Mouse (Mus musculus): Measurements from ENCODE around the gene Stc2. TPM values are rescaled to one million over a fixed set of nuclear protein-coding genes. Genes with fewer than 3 reads are reported as not detected.

The Stc2 gene
- 0.46 and 0.52 TPM in 2 replicates for polyA plus RNA-seq (2014; fragmentation: Nextera tagmentation; extraction: Ambion mirVana)

DNA sequence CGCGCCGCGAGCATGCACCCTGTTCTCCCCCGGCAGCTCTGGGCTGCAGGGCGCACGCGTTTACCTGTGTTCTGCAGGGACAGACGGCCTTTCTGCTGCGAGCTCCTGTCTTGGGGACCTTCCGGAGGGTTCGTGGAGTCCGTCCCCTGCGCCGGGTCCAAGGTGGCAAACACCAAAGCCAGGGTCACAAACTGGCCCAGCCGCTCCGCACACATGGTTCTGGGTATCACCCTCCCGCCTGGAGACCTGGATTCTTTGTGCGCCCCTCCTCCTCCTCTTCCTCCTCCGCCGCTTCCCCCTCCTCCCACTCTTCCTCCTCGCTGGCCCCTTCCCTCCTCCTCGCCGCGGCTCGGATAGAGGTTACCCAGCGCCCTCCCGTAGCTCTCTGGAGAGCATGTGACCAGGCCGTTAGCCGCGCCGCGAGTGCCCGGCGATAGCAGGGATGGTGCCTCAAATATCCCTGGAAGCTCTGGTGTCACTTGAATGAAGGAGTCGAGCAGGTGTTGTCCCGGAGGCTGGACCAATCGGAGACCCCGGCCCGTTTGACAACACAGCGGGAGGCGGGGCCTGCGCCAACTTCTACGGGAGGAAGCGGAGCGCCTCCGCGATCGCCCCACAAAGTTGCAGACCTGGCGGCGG, at the start of gene Stc2:
Stc2 (minus strand) TSS at position 427 of the 639 bp plus-strand sequence.
- Histone ChIP-seq H3K9ac (ENCODE audit: low read length) (peak within 1 kb of the TSS; percentile 58), H3K4me2 (peak within 1 kb of the TSS; percentile 98), H3K36me3 (ENCODE audit: control insufficient read depth, insufficient read depth, low read length) (no peaks in the 10 kb centered on the region), H3K4me3 (ENCODE audit: low read depth, low read length) (peak within 1 kb of the TSS; percentile 56), H3K27ac (ENCODE audit: low read depth, low read length) (no peak within 1 kb of the TSS), H3K9me3 (ENCODE audit: control insufficient read depth, low read length) (no peaks in the 10 kb centered on the region), H3K4me1 (ENCODE audit: control insufficient read depth, insufficient read depth, low read length) (peaks cover 18% of the 10 kb centered on the region), H3K27me3 (ENCODE audit: control insufficient read depth, insufficient read depth, low read length) (peaks cover 29% of the 10 kb centered on the region)
- peak; percentile 97 for DNase-seq (ENCODE audit: low spot score, missing footprints)
- peak; percentile 85 for ATAC-seq (ENCODE audit: low FRiP score)
- WGBS = under 1% methylated on average over 51 of the region's 51 CpGs

DNA sequence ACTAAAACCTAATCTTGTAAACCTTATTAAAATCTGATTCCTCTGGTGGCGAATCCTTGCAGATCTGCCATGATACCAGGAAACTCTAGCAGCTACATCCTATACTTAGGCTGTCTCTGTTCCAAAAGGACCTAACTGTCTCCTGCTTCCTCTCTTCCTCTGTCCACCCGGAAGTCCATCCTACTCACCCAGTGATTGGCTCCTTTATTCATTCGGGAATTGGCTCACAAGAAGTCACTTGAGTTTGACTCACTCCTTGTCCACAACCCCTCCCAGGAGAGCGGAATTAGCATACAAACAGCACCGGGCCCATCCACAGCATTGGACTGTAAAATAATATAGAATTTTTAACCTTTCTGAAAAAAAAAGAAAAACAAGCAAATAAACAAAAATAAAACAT, 47.2 kb upstream of the Stc2 start:
- ATAC-seq (ENCODE audit: low FRiP score) (no peak), DNase-seq (ENCODE audit: low spot score, missing footprints) (no peak)
- no peaks in the 10 kb centered on the region for H3K9me3 ChIP-seq (ENCODE audit: control insufficient read depth, low read length)
- H3K36me3 ChIP-seq (ENCODE audit: control insufficient read depth, insufficient read depth, low read length) = no peaks in the 10 kb centered on the region
- no peak overlapping the region for H3K4me3 ChIP-seq (ENCODE audit: low read depth, low read length)
- H3K4me1 ChIP-seq (ENCODE audit: control insufficient read depth, insufficient read depth, low read length) = no peaks in the 10 kb centered on the region
- H3K27me3 ChIP-seq (ENCODE audit: control insufficient read depth, insufficient read depth, low read length) = no peaks in the 10 kb centered on the region
- H3K9ac ChIP-seq (ENCODE audit: low read length) = no peak overlapping the region
- WGBS = 79% methylated on average over 5 of the region's 5 CpGs
- no peak overlapping the region for H3K4me2 ChIP-seq
- H3K27ac ChIP-seq (ENCODE audit: low read depth, low read length) = no peak overlapping the region

DNA sequence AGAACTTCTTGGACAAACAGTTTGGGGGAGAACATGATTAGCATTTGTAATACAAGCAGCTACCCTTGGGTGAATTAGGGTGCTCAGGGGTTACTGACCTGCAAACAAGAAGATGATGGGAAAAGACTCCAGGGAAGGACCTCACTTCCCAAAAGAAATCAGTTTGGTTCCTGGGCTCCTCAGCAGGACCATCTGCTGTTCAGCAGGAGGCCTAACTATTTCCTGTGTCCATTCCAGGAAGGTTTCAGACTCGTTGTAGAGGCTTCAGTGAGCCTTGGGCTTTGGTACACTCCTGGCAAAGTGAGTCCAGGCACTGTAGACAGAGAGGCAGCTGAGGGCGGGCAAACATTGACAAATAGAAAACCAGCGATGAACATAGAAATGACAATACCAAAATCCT, 42.5 kb upstream of the Stc2 start:
- DNase-seq (ENCODE audit: low spot score, missing footprints) (no peak), ATAC-seq (ENCODE audit: low FRiP score) (no peak)
- Histone ChIP-seq H3K9ac (ENCODE audit: low read length) (no peak overlapping the region), H3K4me2 (no peak overlapping the region), H3K9me3 (ENCODE audit: control insufficient read depth, low read length) (no peaks in the 10 kb centered on the region), H3K36me3 (ENCODE audit: control insufficient read depth, insufficient read depth, low read length) (no peaks in the 10 kb centered on the region), H3K27me3 (ENCODE audit: control insufficient read depth, insufficient read depth, low read length) (no peaks in the 10 kb centered on the region), H3K27ac (ENCODE audit: low read depth, low read length) (no peak overlapping the region), H3K4me1 (ENCODE audit: control insufficient read depth, insufficient read depth, low read length) (no peaks in the 10 kb centered on the region), H3K4me3 (ENCODE audit: low read depth, low read length) (no peak overlapping the region)
- 80% methylated on average over 3 of the region's 3 CpGs for WGBS

DNA sequence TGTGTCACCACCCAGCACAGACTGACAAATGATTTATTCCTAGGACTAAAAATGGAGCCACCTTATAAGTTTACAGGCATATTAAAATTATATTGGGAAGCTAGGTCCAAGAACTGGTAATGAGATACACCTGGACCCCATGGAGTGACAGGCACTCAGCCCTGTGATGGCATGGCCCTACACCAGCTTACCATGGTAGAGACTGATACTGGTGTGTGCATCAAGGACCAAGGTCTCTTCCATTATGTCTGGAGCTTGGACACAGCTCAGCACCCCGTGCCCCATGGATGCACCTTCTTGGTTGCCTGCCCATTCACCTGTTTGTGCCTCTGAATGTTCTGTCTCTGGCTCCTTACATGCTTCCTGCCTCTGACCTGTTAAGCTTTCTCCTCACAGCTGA, 36.9 kb upstream of the Stc2 start:
- WGBS = 95% methylated on average over 1 of the region's 1 CpGs
- Histone ChIP-seq H3K4me3 (ENCODE audit: low read depth, low read length) (no peak overlapping the region), H3K27me3 (ENCODE audit: control insufficient read depth, insufficient read depth, low read length) (no peaks in the 10 kb centered on the region), H3K9ac (ENCODE audit: low read length) (no peak overlapping the region), H3K9me3 (ENCODE audit: control insufficient read depth, low read length) (no peaks in the 10 kb centered on the region), H3K4me1 (ENCODE audit: control insufficient read depth, insufficient read depth, low read length) (no peaks in the 10 kb centered on the region), H3K36me3 (ENCODE audit: control insufficient read depth, insufficient read depth, low read length) (no peaks in the 10 kb centered on the region), H3K27ac (ENCODE audit: low read depth, low read length) (no peak overlapping the region), H3K4me2 (no peak overlapping the region)
- DNase-seq (ENCODE audit: low spot score, missing footprints) (no peak), ATAC-seq (ENCODE audit: low FRiP score) (no peak)

DNA sequence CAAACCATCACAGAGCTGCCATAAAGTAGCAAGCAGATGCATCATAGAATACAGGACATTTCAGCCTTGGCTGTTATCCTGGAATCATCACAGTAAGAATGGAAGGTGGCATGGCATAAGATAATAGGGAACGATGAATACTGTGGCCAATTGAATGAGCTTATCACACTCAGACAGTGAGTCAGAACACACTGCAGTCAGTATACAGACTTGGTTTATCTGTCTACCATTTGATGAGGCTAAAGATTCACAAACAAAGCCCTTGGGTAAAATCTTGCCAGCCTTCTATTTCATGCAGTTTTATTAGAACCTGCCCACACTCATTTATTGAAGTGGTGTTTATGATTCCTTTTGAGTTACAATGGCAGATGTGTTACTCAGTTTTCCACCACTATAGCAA, 33.2 kb upstream of the Stc2 start:
- Histone ChIP-seq H3K4me3 (ENCODE audit: low read depth, low read length) (no peak overlapping the region), H3K4me1 (ENCODE audit: control insufficient read depth, insufficient read depth, low read length) (no peaks in the 10 kb centered on the region), H3K36me3 (ENCODE audit: control insufficient read depth, insufficient read depth, low read length) (no peaks in the 10 kb centered on the region), H3K9me3 (ENCODE audit: control insufficient read depth, low read length) (no peaks in the 10 kb centered on the region), H3K27me3 (ENCODE audit: control insufficient read depth, insufficient read depth, low read length) (no peaks in the 10 kb centered on the region), H3K27ac (ENCODE audit: low read depth, low read length) (no peak overlapping the region), H3K9ac (ENCODE audit: low read length) (no peak overlapping the region), H3K4me2 (no peak overlapping the region)
- ATAC-seq (ENCODE audit: low FRiP score) = no peak
- WGBS = 100% methylated on average over 1 of the region's 1 CpGs
- no peak for DNase-seq (ENCODE audit: low spot score, missing footprints)

DNA sequence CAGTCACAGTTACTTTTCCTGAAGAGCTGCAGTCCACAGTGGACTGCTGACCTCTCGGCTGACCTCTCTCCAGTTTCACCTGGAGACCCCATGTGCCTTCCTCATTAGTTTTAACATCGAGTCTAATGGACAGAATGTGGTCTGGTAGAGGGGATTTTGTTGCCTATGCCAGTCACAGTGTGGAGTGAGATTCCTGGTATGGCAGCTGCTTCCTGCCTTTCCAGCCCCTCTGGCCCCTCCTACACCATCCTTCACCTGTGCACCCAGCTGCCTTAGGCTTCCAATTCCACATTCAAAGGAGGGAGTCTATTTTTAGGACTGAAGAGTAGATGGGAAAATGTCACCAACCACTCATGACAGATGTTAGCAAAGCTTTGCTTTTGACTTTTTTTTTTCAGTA, 28.7 kb upstream of the Stc2 start:
- no peak for ATAC-seq (ENCODE audit: low FRiP score)
- H3K4me1 ChIP-seq (ENCODE audit: control insufficient read depth, insufficient read depth, low read length) = no peaks in the 10 kb centered on the region
- H3K9ac ChIP-seq (ENCODE audit: low read length) = no peak overlapping the region
- DNase-seq (ENCODE audit: low spot score, missing footprints) = no peak
- no peaks in the 10 kb centered on the region for H3K27me3 ChIP-seq (ENCODE audit: control insufficient read depth, insufficient read depth, low read length)
- no peak overlapping the region for H3K4me2 ChIP-seq
- no peak overlapping the region for H3K27ac ChIP-seq (ENCODE audit: low read depth, low read length)
- H3K4me3 ChIP-seq (ENCODE audit: low read depth, low read length) = no peak overlapping the region
- 85% methylated on average over 2 of the region's 2 CpGs for WGBS
- H3K36me3 ChIP-seq (ENCODE audit: control insufficient read depth, insufficient read depth, low read length) = no peaks in the 10 kb centered on the region
- H3K9me3 ChIP-seq (ENCODE audit: control insufficient read depth, low read length) = no peaks in the 10 kb centered on the region

DNA sequence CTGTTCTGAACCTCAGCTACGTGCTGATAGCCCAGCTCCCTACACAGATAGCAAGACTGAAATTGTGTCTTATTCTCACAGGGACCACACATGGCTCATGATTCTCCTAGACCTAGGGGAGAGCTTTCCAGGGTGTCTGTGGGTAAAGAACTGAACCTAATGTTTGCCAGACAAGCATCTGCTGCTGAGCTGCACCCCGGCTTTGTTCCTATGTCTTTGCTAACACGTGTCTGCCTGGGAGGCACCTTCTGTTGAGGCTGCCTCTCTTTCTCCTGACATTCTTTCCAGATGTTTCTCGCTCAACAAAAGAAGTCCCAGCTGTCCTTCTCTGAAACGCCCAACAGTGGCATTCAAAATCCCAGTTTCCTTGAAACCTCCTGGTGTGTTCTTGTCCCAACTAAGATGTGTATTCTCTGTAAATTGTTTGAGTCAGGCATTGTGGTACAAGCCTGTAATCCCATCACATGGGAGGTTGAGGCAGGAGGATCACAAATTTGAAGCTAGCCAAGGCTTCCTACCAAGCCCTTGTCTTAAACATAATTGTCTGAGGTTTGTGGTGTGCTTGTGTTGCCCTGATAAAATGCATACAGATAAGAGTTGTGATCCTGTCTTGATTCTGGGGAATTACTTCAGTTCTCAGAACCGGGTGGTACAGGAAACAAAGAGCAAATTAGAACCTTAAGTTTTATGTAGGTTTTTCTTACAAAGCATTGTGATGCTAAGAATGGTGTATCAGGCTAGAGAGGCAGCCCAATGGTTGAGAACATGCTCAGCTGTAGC, 27.0 kb upstream of the Stc2 start:
- no peaks in the 10 kb centered on the region for H3K36me3 ChIP-seq (ENCODE audit: control insufficient read depth, insufficient read depth, low read length)
- H3K4me3 ChIP-seq (ENCODE audit: low read depth, low read length) = no peak overlapping the region
- ATAC-seq (ENCODE audit: low FRiP score) (no peak), DNase-seq (ENCODE audit: low spot score, missing footprints) (no peak)
- no peak overlapping the region for H3K9ac ChIP-seq (ENCODE audit: low read length)
- WGBS = 72% methylated on average over 6 of the region's 6 CpGs
- H3K4me1 ChIP-seq (ENCODE audit: control insufficient read depth, insufficient read depth, low read length) = no peaks in the 10 kb centered on the region
- no peaks in the 10 kb centered on the region for H3K9me3 ChIP-seq (ENCODE audit: control insufficient read depth, low read length)
- no peak overlapping the region for H3K27ac ChIP-seq (ENCODE audit: low read depth, low read length)
- no peak overlapping the region for H3K4me2 ChIP-seq
- no peaks in the 10 kb centered on the region for H3K27me3 ChIP-seq (ENCODE audit: control insufficient read depth, insufficient read depth, low read length)

DNA sequence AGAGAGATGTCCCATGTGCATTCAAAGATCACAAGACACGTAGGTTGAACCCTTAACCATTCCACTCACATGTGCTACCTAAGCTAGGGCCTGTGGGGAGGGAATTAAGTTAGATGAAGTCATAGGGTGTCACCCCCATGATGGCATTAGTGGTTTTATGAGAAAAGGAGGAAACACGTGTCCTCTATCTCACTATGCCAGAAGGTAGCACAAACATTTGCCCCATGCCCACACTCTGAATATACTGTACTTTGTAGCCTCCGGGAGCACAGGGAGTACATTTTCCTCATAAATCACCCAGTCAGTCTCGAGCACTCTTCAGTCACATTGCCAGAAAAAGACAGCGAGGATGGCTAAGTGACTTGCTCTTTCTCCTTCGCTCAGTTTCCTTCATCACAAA, 24.2 kb upstream of the Stc2 start:
- no peaks in the 10 kb centered on the region for H3K27me3 ChIP-seq (ENCODE audit: control insufficient read depth, insufficient read depth, low read length)
- no peak overlapping the region for H3K4me3 ChIP-seq (ENCODE audit: low read depth, low read length)
- H3K9me3 ChIP-seq (ENCODE audit: control insufficient read depth, low read length) = no peaks in the 10 kb centered on the region
- no peaks in the 10 kb centered on the region for H3K4me1 ChIP-seq (ENCODE audit: control insufficient read depth, insufficient read depth, low read length)
- H3K27ac ChIP-seq (ENCODE audit: low read depth, low read length) = no peak overlapping the region
- WGBS = 86% methylated on average over 6 of the region's 6 CpGs
- DNase-seq (ENCODE audit: low spot score, missing footprints) (no peak), ATAC-seq (ENCODE audit: low FRiP score) (no peak)
- H3K4me2 ChIP-seq = no peak overlapping the region
- H3K9ac ChIP-seq (ENCODE audit: low read length) = no peak overlapping the region
- H3K36me3 ChIP-seq (ENCODE audit: control insufficient read depth, insufficient read depth, low read length) = no peaks in the 10 kb centered on the region

DNA sequence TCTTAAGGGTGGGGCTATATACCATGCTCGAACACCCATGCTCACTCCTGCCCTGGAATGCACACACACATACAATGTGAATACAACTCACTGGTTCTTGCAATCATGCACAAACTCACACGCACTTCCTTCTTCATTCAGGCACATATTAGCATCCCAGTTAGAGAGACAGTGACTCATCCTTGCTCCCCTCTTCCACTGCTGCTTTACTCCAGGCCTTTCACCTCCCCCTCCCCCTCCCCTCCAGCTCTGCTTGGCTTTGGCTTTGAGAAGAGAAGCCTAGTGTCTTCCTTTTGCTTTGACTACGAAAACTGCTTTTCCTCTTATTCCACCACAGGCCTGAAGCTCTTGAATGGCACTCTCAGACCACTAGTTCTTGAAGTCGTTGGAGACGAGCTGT, 22.5 kb upstream of the Stc2 start:
- Histone ChIP-seq H3K4me1 (ENCODE audit: control insufficient read depth, insufficient read depth, low read length) (no peaks in the 10 kb centered on the region), H3K27me3 (ENCODE audit: control insufficient read depth, insufficient read depth, low read length) (no peaks in the 10 kb centered on the region), H3K9me3 (ENCODE audit: control insufficient read depth, low read length) (no peaks in the 10 kb centered on the region), H3K4me3 (ENCODE audit: low read depth, low read length) (no peak overlapping the region), H3K9ac (ENCODE audit: low read length) (no peak overlapping the region), H3K27ac (ENCODE audit: low read depth, low read length) (no peak overlapping the region), H3K4me2 (no peak overlapping the region), H3K36me3 (ENCODE audit: control insufficient read depth, insufficient read depth, low read length) (no peaks in the 10 kb centered on the region)
- no peak for ATAC-seq (ENCODE audit: low FRiP score)
- 81% methylated on average over 5 of the region's 5 CpGs for WGBS
- no peak for DNase-seq (ENCODE audit: low spot score, missing footprints)

All from midbrain, embryonic 11.5 days (tissue).